Mouse (Mus musculus) frontal cortex, postnatal 10 days (tissue): ENCODE results near the gene Pdzd2.
A peak's percentile ranks its signal among the peaks of the same experiment; 100 is the strongest.

Experiments used
- DNase-seq, 2 experiments: peaks; one replicate each; pipeline ENCODE4 v3.0.0; 2022; ENCODE audit warnings: low spot score in 2 of 2, mixed read lengths in 1 of 2

Pdzd2 gene

DNA sequence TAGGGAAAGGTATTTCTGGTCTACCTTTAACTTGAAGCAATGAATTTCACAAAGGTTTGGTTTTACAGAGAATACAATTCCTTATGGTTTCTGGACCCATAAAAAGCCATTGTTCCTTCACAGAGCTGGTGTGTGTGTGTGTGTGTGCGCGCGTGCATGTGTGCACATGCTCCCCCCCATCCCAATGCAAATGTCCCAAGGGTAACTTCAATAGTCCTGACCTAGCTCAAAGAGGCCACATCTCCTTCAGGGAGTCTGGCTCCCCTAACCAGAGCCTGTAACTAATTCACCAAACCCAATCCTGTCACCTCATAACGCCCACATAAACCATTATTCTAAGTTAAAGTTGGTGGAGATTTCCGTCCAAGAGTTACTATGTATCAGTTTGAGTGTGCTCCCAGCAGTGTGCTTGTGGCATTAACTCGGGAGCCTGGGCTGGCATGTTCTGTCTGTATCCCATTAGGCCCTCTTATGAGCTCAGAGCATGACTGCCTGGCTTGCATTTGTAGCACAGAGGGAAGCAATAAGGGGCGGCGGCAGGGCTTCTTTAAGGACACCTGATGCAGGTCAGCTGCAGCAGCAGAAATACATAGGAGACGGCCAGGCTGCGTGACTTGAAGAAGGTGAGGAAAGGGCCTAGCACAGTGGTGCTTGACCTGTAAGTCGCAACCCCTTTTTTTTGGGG is 200.0 kb downstream of the Pdzd2 start:
- no peak for DNase-seq

DNA sequence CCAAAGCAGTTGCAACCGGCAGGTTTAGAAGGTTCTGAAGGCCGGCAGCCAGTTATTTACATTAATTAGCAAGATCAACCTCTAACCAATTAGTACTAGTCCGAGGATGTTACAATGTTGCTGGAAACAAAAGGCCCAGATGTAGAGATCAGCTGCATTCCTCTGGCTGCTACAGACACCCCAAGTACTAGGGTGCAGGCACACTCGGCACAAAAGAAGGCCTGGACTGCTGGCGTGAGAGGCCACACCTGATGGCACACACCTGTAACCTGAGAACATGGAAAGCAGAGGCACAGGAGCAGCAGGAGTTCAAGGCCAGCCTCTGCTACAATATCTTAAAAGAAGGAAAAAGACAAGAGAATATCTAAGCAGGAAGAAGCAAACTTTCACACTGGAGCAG is 206.5 kb downstream of the Pdzd2 start:
- DNase-seq, result no peak

DNA sequence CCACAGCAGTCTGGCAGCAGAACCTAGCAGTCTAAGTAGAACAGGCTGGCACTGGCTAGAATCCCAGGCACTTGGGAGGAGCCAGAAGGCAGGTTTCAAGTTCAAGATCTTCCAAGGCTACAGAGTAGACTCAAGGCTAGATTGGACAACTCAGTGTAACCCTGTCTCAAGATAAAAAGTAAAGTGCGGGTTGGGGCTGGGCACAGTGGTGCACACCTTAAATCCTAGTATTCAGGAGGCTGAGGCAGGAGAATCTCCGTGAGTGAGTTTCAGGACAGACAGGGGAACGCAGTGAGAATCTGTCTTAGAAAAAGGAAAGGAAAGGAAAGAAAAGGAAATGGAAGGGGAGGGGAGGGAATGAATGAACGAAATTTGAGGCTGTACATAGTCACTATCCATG is 207.2 kb downstream of the Pdzd2 start:
- no peak for DNase-seq

DNA sequence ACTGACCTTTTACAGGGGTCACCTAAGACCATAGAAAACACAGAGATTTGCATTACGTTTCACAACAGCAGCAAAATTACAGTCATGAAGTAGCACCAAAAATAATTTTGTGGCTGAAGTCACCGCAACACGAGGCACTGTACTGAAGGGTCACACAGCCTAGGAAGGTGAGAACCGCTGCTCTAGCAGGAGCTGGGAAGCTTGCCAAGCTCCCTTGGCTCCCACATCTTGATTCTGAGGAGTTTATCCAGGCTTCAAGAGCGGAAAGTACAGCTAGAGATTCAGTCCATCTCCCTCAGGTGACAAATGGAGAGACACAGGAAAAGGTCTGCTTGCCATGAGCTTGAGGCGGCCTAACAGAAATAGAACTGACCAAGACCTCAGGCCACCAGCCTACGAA is 216.9 kb downstream of the Pdzd2 start:
- no peak for DNase-seq

DNA sequence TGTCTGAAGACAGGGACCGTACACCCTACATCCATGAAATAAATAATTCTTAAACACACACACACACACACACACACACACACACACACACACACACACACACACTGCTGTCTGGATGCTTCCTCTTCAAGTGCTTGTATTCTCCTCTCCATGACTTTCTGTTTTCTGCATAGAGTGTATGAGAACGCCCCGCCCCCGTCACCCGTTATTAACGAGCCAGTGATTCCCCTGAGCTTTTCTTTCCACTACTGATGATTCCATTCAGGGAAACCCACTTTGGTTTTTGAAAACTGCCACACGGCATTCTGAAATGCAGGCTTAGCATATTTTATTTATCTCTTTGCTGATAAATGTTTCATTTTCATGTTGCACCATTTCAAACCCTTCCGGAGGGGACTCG is 219.4 kb downstream of the Pdzd2 start:
- no peak for DNase-seq

DNA sequence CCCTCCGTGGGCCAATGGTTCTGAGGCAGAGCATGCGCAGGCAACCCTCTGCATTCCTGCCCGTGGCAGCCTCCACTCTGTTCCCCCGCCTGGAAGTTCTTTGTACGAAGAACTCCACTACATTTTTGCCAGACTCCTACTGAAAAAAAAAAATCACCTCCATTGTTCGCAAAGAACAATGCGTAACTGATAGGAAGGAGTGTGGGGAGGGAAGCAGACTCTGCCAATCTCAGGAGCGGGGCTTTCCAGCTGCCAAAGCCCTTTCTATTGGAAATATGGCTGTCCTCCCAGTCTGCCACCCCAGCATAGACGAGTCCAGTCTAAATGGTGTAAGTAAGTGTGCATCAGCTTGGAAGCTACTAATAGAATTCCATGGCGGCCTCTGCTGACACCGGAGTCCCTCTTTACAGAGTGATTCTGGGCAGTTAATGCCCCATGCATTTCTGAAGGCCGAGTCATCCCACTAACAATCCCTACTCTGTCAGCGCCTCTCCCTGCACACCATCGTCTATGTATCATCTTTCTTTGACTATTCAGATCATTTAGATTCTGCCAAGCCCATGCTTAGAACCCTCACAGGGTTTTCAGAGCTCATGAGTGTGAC is 221.3 kb downstream of the Pdzd2 start:
- no peak for DNase-seq

DNA sequence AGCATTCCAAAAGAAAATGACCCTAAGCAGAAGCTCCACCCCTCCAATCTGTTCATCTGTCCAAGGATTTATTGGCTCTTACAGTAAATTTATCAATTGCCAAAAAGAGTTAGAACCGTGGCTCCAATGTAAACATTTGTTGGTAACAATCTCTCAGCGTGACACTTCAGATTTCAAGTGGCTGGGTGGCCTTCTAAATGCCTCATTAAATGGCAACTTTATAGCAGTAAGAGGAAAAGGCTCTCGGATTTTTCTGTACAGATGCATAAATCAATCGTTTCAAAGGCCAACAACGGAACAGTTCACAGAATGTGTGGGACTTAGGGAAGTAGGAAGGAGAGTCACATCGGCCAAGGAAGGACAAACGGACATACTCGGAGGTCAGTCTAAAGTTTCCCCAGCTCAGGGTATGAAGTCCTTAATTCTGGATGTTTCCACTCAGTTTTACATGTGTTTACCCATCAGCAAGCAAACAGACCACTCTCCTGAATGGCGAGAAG is 222.4 kb downstream of the Pdzd2 start:
- DNase-seq, result no peak

DNA sequence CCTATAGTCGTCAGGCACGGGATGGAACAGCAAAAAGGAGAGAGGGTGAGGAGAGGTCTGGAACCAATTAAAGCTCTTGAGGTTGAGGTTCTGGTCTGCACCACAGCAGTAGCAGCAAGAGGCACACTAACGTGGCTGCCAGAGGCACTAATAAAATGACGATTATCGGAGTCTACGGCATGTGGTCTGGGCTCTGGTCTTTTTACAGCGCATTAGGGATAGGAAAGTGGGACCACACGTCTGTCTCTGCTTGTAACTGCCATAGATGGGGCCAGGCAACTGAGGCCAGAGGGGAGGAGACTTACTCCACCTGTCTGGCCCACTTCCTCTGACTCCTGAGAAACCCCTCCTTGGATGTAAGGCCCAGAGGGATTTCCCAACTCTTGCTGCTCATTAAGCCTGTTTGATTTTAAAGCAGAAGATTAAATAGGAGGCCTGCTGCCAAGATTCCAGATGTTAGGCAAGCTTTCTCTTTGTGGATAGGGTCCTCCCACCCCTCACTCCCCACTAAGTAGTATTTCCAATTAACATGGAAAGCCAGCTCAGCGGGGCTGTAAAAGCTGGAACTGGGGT is 224.4 kb downstream of the Pdzd2 start:
- no peak for DNase-seq

DNA sequence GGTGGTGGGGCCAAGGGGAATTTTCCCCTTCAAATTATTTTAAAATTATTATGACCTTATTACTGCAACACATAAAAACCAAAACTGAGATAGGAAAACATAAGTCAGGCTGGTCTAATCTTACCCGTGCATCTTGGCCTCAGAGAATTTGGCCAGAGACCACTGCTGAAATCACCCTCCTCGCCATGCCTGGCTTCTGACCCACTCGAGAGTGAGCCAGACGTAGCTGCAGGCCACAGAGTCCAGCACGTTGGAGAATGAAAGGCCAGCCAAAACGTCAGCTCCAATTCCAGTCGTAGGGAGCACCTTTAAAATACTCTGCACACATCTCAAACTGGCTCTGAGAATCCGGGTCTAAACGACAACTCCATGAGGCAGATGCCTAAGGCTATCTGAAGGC is 226.2 kb downstream of the Pdzd2 start:
- no peak for DNase-seq

DNA sequence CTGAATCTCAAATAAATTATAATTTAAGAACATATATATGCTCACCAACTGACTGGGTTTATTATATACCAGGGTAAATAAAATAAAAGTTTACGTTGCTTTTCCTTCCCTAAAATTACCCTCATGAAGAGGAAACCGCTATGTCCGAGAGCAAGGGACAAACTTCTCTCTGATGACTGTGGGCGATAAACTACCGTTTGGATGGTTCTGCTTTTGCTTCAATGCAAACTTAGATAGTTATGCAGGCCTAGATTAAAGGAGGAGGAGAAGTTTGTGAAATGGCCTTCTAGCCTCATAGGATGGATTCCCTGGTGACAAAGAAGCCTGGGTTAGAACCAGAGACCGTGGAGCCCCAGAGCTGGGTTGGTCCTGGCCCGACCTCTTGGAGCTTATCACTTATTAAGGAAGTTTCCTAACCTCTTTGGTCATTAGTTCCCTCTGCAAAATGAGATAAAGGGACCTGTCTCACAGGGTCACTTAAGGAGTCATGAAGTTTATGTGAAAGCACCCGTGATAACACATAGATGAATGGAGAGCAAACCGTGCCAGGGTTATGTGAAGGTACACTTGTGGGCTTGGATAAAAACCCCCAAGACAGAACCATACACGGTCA is 230.9 kb downstream of the Pdzd2 start:
- DNase-seq, result no peak

DNA sequence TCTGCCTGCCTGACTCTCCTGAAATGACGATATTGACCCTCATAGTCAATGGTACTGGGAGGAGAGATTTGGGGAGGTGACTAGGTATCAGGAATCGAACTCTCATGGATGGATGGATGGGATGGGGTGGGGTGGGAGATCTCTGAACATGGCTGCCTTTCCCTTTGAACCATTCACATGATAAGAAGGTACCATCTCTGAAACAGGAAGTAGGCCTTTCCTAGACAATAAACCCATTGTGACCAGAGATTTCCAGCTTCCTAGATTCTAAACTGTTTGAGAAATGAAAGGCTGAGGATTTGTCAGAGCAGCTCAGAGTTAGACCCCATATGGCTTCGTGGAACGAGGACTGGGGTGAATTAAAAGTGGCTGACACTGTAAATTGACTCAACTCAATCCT is 232.2 kb downstream of the Pdzd2 start:
- no peak for DNase-seq

DNA sequence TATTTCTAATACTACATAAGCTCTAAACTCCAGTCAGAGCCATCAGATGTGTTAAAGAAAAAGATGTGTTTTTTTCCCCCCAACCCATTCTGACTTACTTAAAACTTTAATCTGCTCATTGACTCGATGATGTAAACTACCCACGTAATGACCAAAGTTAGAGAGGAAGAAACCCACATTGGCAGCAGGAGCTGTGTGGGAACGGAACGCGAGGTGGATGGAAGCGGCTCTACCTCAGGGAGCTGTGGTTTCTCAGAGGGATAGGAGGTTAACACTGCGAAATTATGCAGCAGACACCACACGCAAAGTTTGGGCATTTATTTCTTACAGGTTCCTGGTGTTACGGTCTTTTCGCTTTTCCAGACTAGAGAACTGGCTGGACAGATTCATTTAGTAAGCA is 233.2 kb downstream of the Pdzd2 start:
- no peak for DNase-seq

DNA sequence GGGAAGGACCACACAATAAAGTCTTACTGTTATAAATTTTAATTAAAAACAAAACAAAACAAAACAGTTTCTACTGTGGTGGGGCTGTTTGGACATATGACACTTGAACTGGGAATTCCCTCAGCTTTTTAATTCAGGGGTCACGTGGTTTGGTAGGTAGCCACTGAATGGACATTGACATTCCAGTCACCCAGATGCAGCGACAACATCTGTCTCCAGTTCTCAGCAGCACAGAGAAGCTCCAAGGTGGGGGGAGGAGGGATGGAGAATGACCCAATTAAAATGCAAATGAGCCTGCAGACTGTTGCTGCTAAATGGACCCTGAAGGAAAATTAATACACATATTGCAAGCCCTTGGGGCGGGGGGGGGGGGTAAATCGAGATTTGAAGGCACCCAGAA is 233.6 kb downstream of the Pdzd2 start:
- no peak for DNase-seq

DNA sequence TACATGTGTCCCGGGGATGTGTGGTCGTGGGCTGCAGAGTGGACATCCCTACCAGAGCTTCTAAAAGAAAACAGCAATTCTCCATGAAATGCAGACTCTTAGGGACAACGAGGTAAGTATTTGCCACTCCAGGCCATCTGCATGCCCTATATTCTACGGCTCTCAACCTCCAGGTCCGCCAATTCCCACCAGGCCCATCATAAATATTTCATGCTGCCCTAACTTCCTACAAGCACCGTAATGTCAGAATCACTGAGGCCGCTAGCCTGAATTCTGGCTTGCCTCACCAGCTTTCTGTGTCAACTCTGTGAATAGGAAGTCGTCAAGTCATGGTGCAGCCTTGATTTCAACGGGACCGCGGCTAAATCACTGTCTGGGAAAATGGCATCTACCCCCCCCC is 234.2 kb downstream of the Pdzd2 start:
- no peak for DNase-seq

DNA sequence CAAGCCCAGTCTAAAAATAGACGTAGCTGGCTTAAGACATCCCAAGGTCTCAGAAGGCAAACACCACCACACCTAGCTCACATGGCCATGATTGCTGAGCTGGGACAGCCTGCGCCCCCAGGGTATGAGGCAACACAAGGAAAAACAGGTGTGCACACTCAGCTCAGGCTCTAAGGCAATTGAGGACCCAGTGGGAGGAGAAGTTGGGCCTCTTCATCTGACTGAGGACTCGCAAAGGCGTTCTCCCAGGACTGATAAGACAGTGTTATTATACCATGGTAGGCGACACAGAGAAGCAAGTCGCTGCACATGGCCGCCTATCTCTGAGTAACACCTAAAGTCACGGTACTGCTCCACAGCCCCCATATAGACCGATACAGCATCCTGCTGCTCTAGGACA is 235.8 kb downstream of the Pdzd2 start:
- DNase-seq, result no peak

DNA sequence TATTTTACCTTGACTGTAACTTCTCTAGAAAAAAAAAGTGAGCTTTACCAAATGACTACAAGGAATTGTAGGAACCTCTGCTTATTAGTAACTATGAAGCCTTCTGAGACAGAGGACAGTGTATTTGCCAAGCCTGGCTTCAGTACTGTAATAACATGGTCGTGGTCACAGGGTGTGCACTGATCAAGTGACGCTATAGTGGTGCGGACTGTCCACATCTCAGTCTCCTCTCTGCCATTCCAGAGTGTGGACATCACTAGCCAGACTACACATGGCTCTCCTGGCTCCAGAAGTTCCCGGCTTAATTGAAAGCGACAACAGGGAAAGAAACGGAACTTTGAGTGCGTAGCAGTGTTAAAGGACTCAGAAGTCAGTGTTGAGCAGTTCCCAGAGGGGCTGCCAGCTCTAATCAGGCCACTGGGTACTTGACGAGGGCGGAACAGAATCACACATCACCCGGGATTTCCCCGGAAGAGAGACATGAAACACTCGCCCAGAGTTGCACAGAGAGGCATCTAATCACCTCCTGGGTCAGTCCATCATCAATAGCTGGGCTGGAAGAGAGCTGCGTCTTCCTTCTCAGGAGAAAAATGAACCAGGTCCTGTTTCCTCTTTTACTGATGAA is 237.7 kb downstream of the Pdzd2 start:
- DNase-seq, result no peak

DNA sequence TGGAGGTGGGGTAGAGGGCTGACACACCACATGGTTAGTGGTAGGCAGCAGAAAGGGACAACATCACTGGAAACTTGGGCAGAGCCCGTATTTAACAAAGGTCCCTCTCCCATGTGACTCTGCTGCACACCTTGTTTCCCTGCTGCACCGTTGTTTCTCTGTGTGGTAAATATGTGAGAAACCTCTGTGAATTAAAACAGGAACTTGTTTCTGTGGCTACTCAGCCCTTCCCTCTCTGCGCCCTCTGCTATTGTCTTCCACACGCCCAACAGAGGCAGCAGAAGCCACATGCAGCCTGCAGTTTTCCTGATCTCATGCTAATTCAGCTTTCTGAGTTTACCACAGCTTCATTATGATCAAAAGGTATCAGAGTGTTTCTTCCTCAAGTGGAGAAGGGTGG is 239.1 kb downstream of the Pdzd2 start:
- DNase-seq, result no peak

DNA sequence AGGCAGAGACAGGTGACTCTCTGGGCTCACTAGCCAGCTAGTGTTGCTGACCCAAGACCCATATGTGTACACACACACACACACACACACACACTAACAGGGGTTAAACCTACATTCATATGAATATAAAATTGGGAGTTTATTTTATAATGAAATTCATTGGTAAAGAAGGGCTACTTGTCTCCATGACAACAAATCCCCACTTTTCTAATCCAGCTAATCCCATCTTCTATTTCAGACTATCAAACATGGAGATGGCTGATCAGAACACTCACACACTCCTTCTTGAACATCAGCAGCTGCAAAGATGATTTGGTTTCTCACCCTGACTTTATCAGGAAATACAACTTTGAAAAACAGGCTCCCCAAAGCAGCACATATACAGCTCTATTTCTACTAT is 245.6 kb downstream of the Pdzd2 start:
- no peak for DNase-seq

DNA sequence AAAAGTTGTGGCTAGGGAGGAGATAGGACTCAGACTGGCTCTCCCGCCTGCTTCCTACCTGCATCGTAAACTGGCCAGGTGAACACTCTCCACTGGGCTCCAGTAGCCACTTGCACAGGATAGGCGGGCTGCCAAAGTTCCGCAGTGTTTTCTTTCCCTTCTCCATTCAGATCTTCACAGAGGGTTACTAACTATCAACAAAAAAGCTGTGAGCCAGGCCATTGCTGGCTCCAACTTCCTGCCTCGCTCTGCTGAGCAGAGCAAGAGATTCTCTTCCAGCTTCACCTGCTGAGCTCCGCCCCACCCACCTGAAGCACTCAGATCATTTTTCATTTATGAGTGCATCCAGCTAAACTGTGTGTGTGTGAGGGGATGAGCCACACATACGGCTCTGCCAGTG is 246.5 kb downstream of the Pdzd2 start:
- DNase-seq, result no peak

DNA sequence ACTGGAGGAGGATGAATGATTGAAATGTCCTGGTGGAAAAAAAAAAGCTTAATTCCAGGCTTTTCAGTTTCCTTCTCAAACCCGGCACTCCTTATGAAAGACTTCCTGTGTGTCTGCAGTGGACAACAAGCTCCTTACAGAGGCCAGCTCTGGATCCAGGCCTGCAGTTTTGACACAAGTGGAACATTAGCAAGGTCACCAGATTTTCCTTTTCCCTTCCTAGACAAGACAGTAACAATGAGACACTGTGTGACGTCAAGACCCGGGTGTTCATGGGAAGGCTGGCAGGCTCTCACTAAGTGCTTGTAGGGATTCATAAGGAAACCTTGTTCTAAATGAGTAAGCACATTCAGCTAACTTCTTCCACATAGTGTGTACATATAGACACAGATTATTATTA is 248.8 kb downstream of the Pdzd2 start:
- DNase-seq, result peak; percentile 42 to 51

DNA sequence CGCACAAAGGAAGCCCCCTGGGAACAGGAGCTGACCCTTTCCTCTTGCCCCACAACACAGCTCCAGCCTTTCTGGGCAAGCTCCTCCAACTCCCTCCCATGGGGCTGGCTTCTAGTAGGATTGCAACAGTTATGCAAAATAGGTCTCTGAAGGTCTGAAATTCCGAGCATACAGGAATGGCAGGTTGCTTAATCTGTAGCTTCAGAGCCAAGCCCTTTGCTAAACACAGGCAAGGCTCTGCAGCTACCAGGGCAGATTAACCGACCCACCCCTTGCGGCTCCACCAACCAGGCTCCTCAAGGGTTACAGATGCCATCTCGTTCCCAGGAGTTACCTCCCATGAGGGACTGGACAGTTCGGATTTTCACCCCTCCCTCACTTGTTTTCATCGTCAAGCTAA is 249.2 kb downstream of the Pdzd2 start:
- no peak for DNase-seq

DNA sequence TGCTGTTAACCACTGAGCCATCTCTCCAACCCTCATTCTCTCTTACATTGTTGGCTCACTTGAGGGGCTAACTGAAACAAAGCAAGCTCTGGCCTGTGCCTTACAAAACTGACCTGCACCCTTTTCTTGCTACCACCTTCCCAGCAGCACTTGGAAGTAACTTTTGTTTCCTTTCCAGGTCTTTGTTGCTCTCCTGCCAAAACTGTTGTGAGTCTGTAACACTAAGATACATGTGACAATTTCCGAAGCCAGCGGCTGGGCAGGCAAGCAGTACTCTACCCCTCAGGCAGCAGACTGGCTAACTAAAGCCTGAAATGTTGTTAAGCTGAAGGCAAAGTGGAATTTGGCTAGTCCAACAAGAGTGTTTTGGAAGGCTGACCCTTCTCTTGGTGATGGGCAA is 251.4 kb downstream of the Pdzd2 start:
- no peak for DNase-seq

DNA sequence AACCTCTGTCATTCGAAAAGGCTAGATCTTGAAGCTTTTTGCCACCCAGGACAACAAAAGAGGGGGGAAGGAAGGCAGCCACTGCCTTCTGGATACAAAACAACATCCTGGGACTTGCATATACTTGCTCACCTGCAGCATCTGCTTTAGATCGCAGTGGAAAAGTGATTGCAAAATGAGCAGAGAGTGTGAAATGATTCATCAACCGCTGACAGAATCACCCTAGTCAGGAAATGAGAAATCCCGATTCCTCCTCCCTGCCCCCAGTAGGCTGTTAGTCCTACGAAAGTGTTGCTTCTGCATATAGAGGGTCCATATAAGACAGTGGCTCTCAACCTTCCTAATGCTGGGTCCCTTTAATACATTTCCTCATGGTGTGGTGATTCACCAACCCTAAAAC is 258.5 kb downstream of the Pdzd2 start:
- DNase-seq, result no peak
